Mouse (Mus musculus) spleen, adult 2 months (tissue): Measurements from ENCODE around the gene Gatb. TPM values are rescaled to one million over a fixed set of nuclear protein-coding genes. Genes with fewer than 3 reads are reported as not detected.

Source experiments
- DNase-seq, 2 experiments: peaks; one replicate each; pipeline versions ENCODE4 v3.0.0 to v3.0.0-alpha.2; 2012 to 2021; ENCODE audit warnings: low spot score in 2 of 2, low read depth in 1 of 2
- H3K27ac ChIP-seq: fragments of 200-500 bp; 2 replicates; pipeline ENCODE4 v1.5.1; 2012; ENCODE audit warnings: low read length, inconsistent platforms; ENCODE audit not compliant: insufficient read depth
- H3K27me3 ChIP-seq: fragments of 200-500 bp; 2 replicates; pipeline ENCODE4 v1.6.1; 2012; ENCODE audit warnings: mild to moderate bottlenecking, moderate library complexity, low read length, inconsistent platforms; ENCODE audit not compliant: control insufficient read depth, insufficient read depth
- H3K36me3 ChIP-seq: fragments of 200-500 bp; 2 replicates; pipeline ENCODE4 v1.6.1; 2012; ENCODE audit warnings: mild to moderate bottlenecking, low read length, inconsistent platforms; ENCODE audit not compliant: control insufficient read depth, insufficient read depth
- H3K4me1 ChIP-seq: fragments of 200-500 bp; 2 replicates; pipeline ENCODE4 v1.6.1; 2011; ENCODE audit warnings: inconsistent platforms; ENCODE audit not compliant: control insufficient read depth, insufficient read depth, insufficient read length
- H3K4me3 ChIP-seq: fragments of 200-500 bp; 2 replicates; pipeline ENCODE4 v1.5.1; 2011; ENCODE audit warnings: mild to moderate bottlenecking, inconsistent platforms; ENCODE audit not compliant: insufficient read depth, insufficient read length; ENCODE audit errors: extremely low read depth
- CTCF ChIP-seq: fragments of 200-500 bp; IDR thresholded peaks from 2 replicates; pipeline ENCODE4 v1.5.1; 2011; ENCODE audit warnings: mild to moderate bottlenecking, inconsistent platforms; ENCODE audit not compliant: insufficient read depth, insufficient read length, insufficient replicate concordance; ENCODE audit errors: extremely low read depth
- POLR2A ChIP-seq: fragments of 200-500 bp; IDR thresholded peaks from 2 replicates; pipeline ENCODE4 v1.6.1; 2011; ENCODE audit warnings: low read depth, low read length, inconsistent platforms
- WGBS: fragments of 180-500 bp; shearing (Covaris S2); methylation state at CpG from one replicate; pipeline ENCODE4 v1.1.7; 2018; 5-methylcytosine and 5-hydroxymethylcytosine counted together
- polyA plus RNA-seq: library from polyadenylated mRNA; depleted of rRNA; stranded (reverse); fragments of >200 nt; gene quantifications from 2 replicates; pipeline ENCODE4 v1.2.3, GENCODE M21; 2012

The Gatb gene
- polyA plus RNA-seq, 1 experiment = 2.6 TPM

DNA sequence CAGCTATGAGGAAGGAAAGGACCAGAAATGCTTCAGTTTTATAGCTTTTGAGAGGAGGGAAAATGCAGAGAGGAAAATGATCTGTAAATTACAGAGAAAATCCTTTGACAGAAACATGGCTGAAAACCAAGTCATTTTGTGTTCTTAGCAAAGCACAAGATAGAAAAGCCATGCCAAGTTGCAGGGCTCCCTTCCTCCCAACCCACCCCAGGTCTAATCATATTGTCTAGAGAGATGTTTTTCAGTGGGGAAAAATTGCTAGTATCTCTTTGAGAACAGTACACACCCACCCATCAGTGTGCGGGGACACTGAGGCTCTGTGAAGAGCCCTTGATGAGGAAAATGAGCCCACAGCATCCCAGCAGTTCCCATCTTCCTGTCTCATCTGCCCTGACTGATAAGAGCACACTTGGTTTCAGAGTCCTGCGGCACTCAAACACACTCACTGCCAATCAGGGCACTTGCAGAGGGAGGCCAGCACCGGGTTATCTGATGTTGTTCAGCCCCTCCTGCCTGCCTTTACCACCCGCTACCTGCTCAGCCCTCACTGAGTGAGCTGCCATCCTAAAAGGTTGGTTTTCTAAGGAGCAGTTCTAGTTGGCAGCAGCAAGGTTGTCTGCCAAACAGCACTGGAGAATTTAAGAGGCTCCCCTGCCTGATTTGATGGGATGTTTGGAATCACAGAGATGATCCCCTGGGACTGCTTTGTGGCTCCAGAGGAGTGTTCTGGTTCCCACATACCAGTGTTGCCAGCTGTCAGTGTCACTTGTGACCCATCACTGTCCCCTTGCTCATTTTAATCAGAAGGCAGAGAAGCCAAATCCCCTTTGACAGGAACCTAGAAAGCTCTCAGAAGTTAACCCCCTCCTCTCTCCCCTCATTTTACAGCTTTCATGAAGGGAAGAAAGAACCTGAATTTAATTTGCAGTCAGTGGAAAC is 79.1 kb downstream of the Gatb start:
- no peak overlapping the region for H3K27ac ChIP-seq
- TF ChIP-seq POLR2A = no peak
- no peak for TF ChIP-seq CTCF
- no peaks in the 10 kb centered on the region for H3K4me1 ChIP-seq
- no peak for DNase-seq
- H3K36me3 ChIP-seq = peaks cover 3% of the 10 kb centered on the region; the same call in 1 of the 2 replicates
- 71% methylated on average over 4 of the region's 4 CpGs for WGBS
- no peaks in the 10 kb centered on the region for H3K27me3 ChIP-seq
- H3K4me3 ChIP-seq = no peak overlapping the region

DNA sequence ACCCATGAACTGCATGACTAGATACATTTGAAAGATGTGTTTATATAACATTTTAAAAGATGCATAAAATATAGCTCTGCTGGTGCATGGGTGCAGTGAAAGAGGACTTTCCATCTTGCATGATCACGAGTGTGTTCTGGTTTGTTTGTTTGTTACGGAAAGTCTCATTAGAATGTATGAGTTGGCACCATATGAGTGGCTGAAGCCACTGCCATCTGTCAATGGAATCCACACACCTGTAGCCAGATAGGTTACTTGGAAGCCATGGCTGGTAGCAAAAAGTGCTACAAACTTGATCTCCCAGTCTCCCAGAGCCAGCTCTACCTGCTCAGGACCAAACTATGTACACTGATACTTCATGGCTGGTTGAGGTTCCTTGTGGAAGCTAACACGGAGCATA is 81.6 kb downstream of the Gatb start:
- no peak for DNase-seq

DNA sequence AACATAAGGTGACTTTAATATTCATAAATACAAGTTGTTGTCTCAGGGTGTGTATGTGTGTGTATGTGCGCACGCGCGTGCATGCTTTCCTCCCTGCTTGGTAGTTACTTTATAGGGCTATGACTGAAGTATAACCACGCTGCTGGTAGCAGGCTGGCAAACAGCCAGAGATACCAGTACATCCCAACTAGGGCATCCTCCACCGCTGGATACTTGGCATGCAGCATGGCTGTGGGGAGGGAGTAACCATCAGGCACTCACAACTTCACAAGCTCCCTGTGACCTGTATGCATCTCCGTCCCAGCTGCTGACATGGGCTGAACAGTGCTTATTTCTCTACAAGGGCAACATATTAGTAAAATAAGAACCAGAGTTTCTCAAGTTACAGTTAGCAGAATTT is 85.8 kb downstream of the Gatb start:
- DNase-seq = no peak
- no peaks in the 10 kb centered on the region for H3K27me3 ChIP-seq
- H3K36me3 ChIP-seq = no peaks in the 10 kb centered on the region
- no peak overlapping the region for H3K27ac ChIP-seq
- H3K4me3 ChIP-seq = no peak overlapping the region
- 86% methylated on average over 7 of the region's 7 CpGs for WGBS
- TF ChIP-seq CTCF (no peak), POLR2A (no peak)
- no peaks in the 10 kb centered on the region for H3K4me1 ChIP-seq

More for the DNA sequence above, 81.6 kb downstream of the Gatb start:
- WGBS = 91% methylated on average over 3 of the region's 3 CpGs
- H3K27me3 ChIP-seq = no peaks in the 10 kb centered on the region
- H3K27ac ChIP-seq = no peak overlapping the region
- peaks cover 3% of the 10 kb centered on the region; the same call in 1 of the 2 replicates for H3K36me3 ChIP-seq
- TF ChIP-seq POLR2A (no peak), CTCF (no peak)
- no peak overlapping the region for H3K4me3 ChIP-seq
- no peaks in the 10 kb centered on the region for H3K4me1 ChIP-seq

DNA sequence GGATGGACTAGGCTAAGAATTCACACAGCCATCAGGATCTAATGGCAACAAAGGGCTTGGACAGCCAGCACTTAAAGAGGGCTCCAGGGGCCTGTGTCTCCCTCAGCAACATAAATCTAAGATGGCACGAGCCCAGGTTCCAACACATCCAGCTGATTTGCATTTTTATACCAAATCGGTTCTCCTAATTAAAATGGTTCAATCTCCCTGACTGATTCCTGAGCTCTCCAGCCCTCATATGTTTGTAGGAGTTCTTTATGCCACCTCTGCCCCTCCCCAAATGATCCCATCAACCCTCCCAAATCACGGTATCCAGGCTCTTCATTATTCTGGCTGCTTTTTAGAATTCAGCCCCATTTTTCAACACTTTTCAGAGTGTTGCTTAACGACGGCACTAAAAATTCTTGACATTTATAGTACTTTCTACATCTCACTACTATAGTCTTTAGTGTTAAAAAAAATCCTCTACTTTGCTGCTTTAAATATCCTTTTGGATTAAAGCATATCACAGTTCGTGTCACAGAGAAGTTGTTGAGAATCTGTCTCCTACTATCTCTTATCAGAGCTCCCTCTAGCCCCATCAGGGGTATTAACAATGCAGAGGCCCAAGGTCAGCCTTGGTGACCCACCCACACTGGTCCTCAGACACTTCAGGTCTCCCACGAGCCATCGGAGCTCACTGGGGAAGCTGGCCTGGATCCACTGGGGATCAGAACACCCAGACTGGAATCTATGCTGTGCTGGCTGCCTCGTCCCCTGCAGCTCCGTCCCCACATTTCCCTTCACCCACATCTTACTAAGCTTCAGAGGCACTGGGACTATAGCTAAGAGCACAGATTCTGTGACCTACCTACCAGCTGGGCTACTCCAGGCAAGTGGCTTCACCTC is 88.3 kb downstream of the Gatb start:
- 82% methylated on average over 10 of the region's 10 CpGs for WGBS
- Histone ChIP-seq H3K4me3 (no peak overlapping the region), H3K27me3 (no peaks in the 10 kb centered on the region), H3K4me1 (no peaks in the 10 kb centered on the region), H3K36me3 (no peaks in the 10 kb centered on the region), H3K27ac (no peak overlapping the region)
- DNase-seq = no peak
- no peak for TF ChIP-seq CTCF
- TF ChIP-seq POLR2A = no peak

DNA sequence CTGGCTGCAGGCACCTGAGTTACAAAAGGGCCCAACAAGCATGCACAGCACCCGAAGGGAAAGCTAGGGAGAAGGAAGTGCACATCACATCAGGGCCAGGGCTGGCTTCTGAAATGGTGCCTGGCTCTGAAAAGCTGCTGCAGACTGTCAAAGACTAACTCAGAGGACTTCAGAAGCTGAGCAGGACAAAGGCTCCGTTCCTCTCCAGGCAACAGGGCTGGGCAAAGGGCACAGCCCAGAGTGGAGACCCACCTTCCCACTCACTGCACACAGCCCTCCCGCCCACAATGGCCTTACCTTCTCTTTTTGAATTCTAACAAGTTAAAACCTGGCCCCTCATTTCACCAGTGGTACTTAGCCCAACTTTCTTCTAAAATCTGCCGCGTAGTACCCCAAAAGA is 89.9 kb downstream of the Gatb start:
- no peak overlapping the region for H3K27ac ChIP-seq
- H3K4me1 ChIP-seq = no peaks in the 10 kb centered on the region
- H3K36me3 ChIP-seq = no peaks in the 10 kb centered on the region
- H3K4me3 ChIP-seq = no peak overlapping the region
- H3K27me3 ChIP-seq = no peaks in the 10 kb centered on the region
- no peak for TF ChIP-seq POLR2A
- TF ChIP-seq CTCF = no peak
- WGBS = 84% methylated on average over 5 of the region's 5 CpGs
- DNase-seq = no peak

DNA sequence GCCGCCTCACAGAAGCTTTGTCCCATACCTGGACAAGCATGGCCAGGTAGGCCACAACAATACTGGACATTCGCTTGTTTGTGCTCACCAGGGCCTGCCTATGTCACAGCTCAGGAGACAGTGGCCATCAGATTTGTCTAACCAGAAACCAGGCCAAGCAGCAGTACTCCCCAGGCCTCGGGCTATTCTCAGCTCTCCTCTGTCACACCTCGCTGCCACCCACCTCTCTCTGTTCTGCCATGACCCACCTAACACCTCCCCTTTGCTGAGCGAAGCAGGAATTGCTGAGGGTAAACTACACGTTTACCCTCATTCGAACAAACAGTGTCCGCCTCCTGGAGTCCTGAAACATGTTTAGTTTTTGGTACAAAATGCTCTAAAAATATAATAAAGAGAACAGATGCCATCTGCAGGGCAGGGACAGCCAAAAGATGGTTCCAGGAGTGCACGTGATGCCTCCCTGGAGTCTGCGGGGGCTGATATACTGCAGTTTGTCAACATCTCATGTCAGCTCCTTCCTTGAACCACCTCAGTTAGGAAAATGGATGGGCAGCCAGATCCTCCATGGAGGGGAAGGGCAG is 90.8 kb downstream of the Gatb start:
- 87% methylated on average over 10 of the region's 10 CpGs for WGBS
- TF ChIP-seq CTCF = no peak
- no peak for TF ChIP-seq POLR2A
- no peaks in the 10 kb centered on the region for H3K4me1 ChIP-seq
- DNase-seq = no peak
- H3K27me3 ChIP-seq = no peaks in the 10 kb centered on the region
- H3K4me3 ChIP-seq = no peak overlapping the region
- no peak overlapping the region for H3K27ac ChIP-seq
- no peaks in the 10 kb centered on the region for H3K36me3 ChIP-seq
